Mouse (Mus musculus): ENCODE results near the gene Ctrb1.

- TF ChIP-seq CTCF (IDR thresholded peaks at IDR 0.05; ENCODE audit: borderline replicate concordance, control insufficient read depth, extremely low read depth, insufficient read depth, low read length, poor library complexity) (no peak), POLR2A (IDR thresholded peaks at IDR 0.05; ENCODE audit: control insufficient read depth, extremely low read depth, insufficient read depth, low read length, poor library complexity) (no peak)
Measured at GRCm38 (mm10) chr8:111735335-111735761, 44.5 kb upstream of the Ctrb1 start.
